Mouse (Mus musculus) cerebellum, postnatal 14 days (tissue): ENCODE results near the gene Utrn.

Experiments used
- DNase-seq, 2 experiments: peaks; one replicate each; pipeline ENCODE4 v3.0.0; 2021; ENCODE audit warnings: mixed read lengths in 2 of 2

Utrn gene

GRCm38 (mm10) chr10:12869029-12869671, at the start of gene Utrn:
Gene Utrn (minus strand): TSS chr10:12869365.
- peak; percentile 71 to 75 for DNase-seq

- DNase-seq, result no peak
Observed at GRCm38 (mm10) chr10:12917626-12918025, 48.5 kb upstream of the Utrn start.

- DNase-seq, result no peak
Observed at GRCm38 (mm10) chr10:12916376-12916775, 47.2 kb upstream of the Utrn start.

GRCm38 (mm10) chr10:12915826-12916225, 46.7 kb upstream of the Utrn start:
- no peak for DNase-seq

GRCm38 (mm10) chr10:12914203-12914602, 45.0 kb upstream of the Utrn start:
- no peak for DNase-seq

- peak in 1 of 2 experiments; percentile 14 for DNase-seq
Observed at GRCm38 (mm10) chr10:12911981-12912530, 42.9 kb upstream of the Utrn start.

- DNase-seq, result no peak
Observed at GRCm38 (mm10) chr10:12911451-12911850, 42.3 kb upstream of the Utrn start.

GRCm38 (mm10) chr10:12909891-12910290, 40.7 kb upstream of the Utrn start:
- no peak for DNase-seq

GRCm38 (mm10) chr10:12909179-12909578, 40.0 kb upstream of the Utrn start:
- no peak for DNase-seq

- no peak for DNase-seq
Observed at GRCm38 (mm10) chr10:12904140-12904528, 35.0 kb upstream of the Utrn start.

- DNase-seq, result no peak
Observed at GRCm38 (mm10) chr10:12903440-12904139, 34.4 kb upstream of the Utrn start.

GRCm38 (mm10) chr10:12899901-12900300, 30.7 kb upstream of the Utrn start:
- peak in 1 of 2 experiments; percentile 29 for DNase-seq

- no peak for DNase-seq
Observed at GRCm38 (mm10) chr10:12893339-12893738, 24.2 kb upstream of the Utrn start.

GRCm38 (mm10) chr10:12888373-12888772, 19.2 kb upstream of the Utrn start:
- no peak for DNase-seq

- DNase-seq, result no peak
Observed at GRCm38 (mm10) chr10:12887792-12888191, 18.6 kb upstream of the Utrn start.

- DNase-seq, result no peak
Observed at GRCm38 (mm10) chr10:12884308-12884948, 15.3 kb upstream of the Utrn start.

- no peak for DNase-seq
Observed at GRCm38 (mm10) chr10:12881911-12882310, 12.7 kb upstream of the Utrn start.

GRCm38 (mm10) chr10:12879313-12879695, 10.1 kb upstream of the Utrn start:
- no peak for DNase-seq

- DNase-seq, result no peak
Observed at GRCm38 (mm10) chr10:12878661-12879312, 9.6 kb upstream of the Utrn start.

- no peak for DNase-seq
Observed at GRCm38 (mm10) chr10:12876426-12876825, 7.3 kb upstream of the Utrn start.

- no peak for DNase-seq
Observed at GRCm38 (mm10) chr10:12875410-12875809, 6.2 kb upstream of the Utrn start.

- no peak for DNase-seq
Observed at GRCm38 (mm10) chr10:12874577-12875277, 5.6 kb upstream of the Utrn start.

- no peak for DNase-seq
Observed at GRCm38 (mm10) chr10:12869846-12870245, 681 bp upstream of the Utrn start.
